Mouse (Mus musculus): Measurements from ENCODE around the gene Gldc. TPM values are rescaled to one million over a fixed set of nuclear protein-coding genes. Genes with fewer than 3 reads are reported as not detected.
"Not testable (repeated sequence)": the region's sequence is repeated elsewhere in the genome, so short reads cannot be mapped to it uniquely, and the experiment has no call there.

Gene Gldc
- 10.5 and 12.7 TPM in 2 replicates for total RNA-seq (2014; rRNA removed)
- polyA plus RNA-seq (2015; fragmentation: Nextera tagmentation; extraction: Ambion mirVana), result 6.0 and 8.2 TPM in 2 replicates

DNA sequence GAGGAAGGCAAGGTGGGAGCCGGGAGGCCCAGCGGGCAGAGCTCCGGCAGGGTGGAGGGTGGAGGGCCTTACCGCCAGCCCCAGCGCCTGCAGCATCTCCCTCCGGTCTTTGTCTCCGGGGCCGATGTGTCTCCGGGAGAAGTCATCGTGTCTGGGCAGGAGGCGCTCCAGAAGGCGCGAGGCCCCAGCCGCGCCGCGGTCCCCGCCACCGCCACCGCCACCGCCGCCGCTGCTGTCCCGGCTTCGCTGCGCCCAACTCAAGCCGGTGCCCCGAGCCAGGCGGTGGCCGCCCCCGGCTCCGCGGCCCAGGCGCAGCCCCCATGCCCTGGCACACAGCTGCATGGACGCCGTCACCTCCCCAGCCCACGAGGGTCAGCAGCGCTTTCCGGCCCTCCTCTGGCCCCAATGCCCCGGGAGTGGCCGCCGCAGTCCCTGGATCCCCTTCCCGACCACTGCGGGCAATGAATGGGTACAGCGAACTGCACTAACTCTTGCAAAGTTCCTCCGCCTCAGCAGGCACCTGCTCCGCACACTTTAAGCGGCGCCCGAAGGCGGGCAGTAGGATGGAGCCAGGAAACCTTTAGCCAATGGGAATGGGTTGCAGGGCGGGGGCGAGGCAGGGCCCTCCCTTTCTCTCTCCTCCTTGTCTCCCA lies at the start of gene Gldc:
TSS of gene Gldc (minus strand) at position 511 of the 653 bp plus-strand sequence.
- peak; percentile 67 for DNase-seq
- H3K27me3 ChIP-seq (ENCODE audit: insufficient read depth, low read length), result peaks cover 5% of the 10 kb centered on the region; the same call in 1 of the 2 replicates
- 0 out of 2 replicates have a peak, but pooled peaks cover 6% of the 10 kb centered on the region for H3K9me3 ChIP-seq (ENCODE audit: low read length)
- ATAC-seq, result peak; percentile 96
- TF ChIP-seq CTCF (IDR thresholded peaks at IDR 0.05; ENCODE audit: low read depth), result no peak
- H3K4me2 ChIP-seq (ENCODE audit: low read depth), result peak within 1 kb of the TSS; percentile 99
- H3K4me3 ChIP-seq (ENCODE audit: low read depth, low read length), result peak within 1 kb of the TSS; percentile 57
- 4% methylated on average over 50 of the region's 53 CpGs for WGBS
- no peaks in the 10 kb centered on the region for H3K4me1 ChIP-seq (ENCODE audit: insufficient read depth)
- H3K27ac ChIP-seq (ENCODE audit: low read depth, low read length), result peak within 1 kb of the TSS; percentile 54
- H3K36me3 ChIP-seq (ENCODE audit: insufficient read depth), result no peaks in the 10 kb centered on the region
- H3K9ac ChIP-seq, result peak within 1 kb of the TSS; percentile 53

DNA sequence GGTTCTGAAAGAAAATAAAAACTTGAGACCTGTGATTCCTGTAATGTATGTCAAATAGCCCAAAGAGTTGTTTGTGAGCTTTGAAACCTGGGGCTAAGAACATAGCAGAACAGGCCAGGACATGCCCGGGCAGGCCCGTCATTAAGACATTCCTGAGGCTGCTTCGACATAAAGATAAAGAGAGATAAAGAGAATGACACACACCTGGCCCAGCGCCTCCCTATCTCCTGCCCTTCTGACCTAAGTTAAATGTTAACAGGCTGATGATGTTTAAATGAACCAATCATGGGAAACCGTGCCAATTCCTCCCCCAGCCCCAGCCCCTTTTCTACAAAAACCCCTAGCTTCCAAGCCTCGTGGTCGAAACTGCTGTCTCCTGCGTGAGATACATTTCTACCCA lies 47.4 kb upstream of the Gldc start:
- not testable (repeated sequence) for H3K4me1 ChIP-seq (ENCODE audit: insufficient read depth); H3K4me2 ChIP-seq (ENCODE audit: low read depth); H3K27ac ChIP-seq (ENCODE audit: low read depth, low read length); H3K9ac ChIP-seq; H3K36me3 ChIP-seq (ENCODE audit: insufficient read depth); H3K27me3 ChIP-seq (ENCODE audit: insufficient read depth, low read length); DNase-seq; H3K4me3 ChIP-seq (ENCODE audit: low read depth, low read length); ATAC-seq; H3K9me3 ChIP-seq (ENCODE audit: low read length)
- WGBS, result 85% methylated on average over 8 of the region's 8 CpGs

GRCm38 (mm10) chr19:30217335-30217734 lies 42.1 kb upstream of the Gldc start:
- TF ChIP-seq CTCF (IDR thresholded peaks at IDR 0.05; ENCODE audit: low read depth), result peak; percentile 91

DNA sequence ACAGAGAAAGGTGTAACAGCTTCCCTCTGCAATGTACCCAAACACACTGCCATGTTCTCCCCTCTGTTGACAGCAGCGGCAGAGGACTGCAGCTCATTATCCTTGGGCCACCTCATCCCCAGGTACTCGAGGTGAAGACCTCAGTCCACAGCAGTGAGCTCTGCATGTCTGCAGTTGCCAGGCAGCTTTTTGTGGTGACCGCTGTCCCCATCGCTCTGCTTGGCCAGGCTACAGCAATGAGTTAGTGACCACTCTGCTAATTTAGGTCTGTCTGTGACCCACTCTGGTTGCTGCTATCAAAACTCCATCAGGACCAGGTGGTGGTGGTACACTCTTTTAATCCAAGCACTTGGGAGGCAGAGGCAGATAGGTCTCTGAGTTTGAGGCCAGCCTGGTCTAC lies 41.0 kb upstream of the Gldc start:
- no peak overlapping the region for H3K9ac ChIP-seq
- no peak for ATAC-seq
- no peaks in the 10 kb centered on the region for H3K27me3 ChIP-seq (ENCODE audit: insufficient read depth, low read length)
- no peak for TF ChIP-seq CTCF (IDR thresholded peaks at IDR 0.05; ENCODE audit: low read depth)
- H3K27ac ChIP-seq (ENCODE audit: low read depth, low read length), result no peak overlapping the region
- no peaks in the 10 kb centered on the region for H3K9me3 ChIP-seq (ENCODE audit: low read length)
- no peaks in the 10 kb centered on the region for H3K4me1 ChIP-seq (ENCODE audit: insufficient read depth)
- H3K4me3 ChIP-seq (ENCODE audit: low read depth, low read length), result no peak overlapping the region
- no peak for DNase-seq
- no peak overlapping the region for H3K4me2 ChIP-seq (ENCODE audit: low read depth)
- H3K36me3 ChIP-seq (ENCODE audit: insufficient read depth), result no peaks in the 10 kb centered on the region
- WGBS, result 83% methylated on average over 4 of the region's 4 CpGs

More at GRCm38 (mm10) chr19:30217335-30217734, 42.1 kb upstream of the Gldc start:
- peak; percentile 83 for ATAC-seq
- Histone ChIP-seq H3K27ac (ENCODE audit: low read depth, low read length) (no peak overlapping the region), H3K27me3 (ENCODE audit: insufficient read depth, low read length) (no peaks in the 10 kb centered on the region), H3K36me3 (ENCODE audit: insufficient read depth) (no peaks in the 10 kb centered on the region), H3K4me2 (ENCODE audit: low read depth) (no peak overlapping the region), H3K9ac (no peak overlapping the region), H3K4me1 (ENCODE audit: insufficient read depth) (no peaks in the 10 kb centered on the region), H3K4me3 (ENCODE audit: low read depth, low read length) (no peak overlapping the region), H3K9me3 (ENCODE audit: low read length) (no peaks in the 10 kb centered on the region)
- DNase-seq, result peak; percentile 79
- 25% methylated on average over 7 of the region's 7 CpGs for WGBS

DNA sequence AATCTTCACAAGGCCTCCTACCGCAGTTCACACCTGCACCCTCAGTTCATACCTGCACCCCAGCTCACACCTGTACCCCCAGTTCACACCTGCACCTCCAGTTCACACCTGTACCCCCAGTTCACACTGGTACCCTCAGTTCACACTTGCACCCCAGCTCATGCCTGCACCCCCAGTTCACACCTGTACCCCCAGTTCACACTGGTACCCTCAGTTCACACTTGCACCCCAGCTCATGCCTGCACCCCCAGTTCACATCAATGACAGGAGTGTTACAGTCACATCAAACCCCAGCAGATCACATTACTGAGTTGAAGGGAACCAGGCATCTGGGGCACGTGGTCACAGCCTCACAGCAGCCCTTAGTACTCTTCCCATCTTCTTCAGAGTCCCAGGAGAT lies 40.5 kb upstream of the Gldc start:
- not testable (repeated sequence) for H3K27me3 ChIP-seq (ENCODE audit: insufficient read depth, low read length); H3K9me3 ChIP-seq (ENCODE audit: low read length); H3K27ac ChIP-seq (ENCODE audit: low read depth, low read length); DNase-seq; H3K36me3 ChIP-seq (ENCODE audit: insufficient read depth); H3K4me3 ChIP-seq (ENCODE audit: low read depth, low read length); H3K4me1 ChIP-seq (ENCODE audit: insufficient read depth); H3K9ac ChIP-seq; ATAC-seq; H3K4me2 ChIP-seq (ENCODE audit: low read depth)
- 78% methylated on average over 2 of the region's 2 CpGs for WGBS

DNA sequence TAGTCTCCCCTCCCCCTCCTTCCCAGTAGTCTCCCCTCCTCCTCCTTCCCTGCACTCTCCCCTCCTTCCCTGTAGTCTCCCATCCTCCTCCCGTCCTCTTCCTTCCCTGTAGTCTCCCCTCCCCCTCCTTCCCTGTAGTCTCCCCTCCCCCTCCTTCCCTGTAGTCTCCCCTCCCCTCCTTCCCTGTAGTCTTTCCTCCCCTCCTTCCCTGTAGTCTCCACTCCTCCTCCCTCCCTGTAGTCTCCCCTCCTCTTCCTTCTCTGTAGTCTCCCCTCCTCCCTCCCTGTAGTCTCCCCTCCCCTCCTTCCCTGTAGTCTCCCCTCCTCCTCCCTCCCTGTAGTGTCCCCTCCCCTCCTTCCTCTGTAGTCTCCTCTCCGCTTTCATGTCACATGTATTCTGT lies 38.8 kb upstream of the Gldc start:
- H3K27me3 ChIP-seq (ENCODE audit: insufficient read depth, low read length), result no peaks in the 10 kb centered on the region
- ATAC-seq (no peak), DNase-seq (no peak)
- H3K27ac ChIP-seq (ENCODE audit: low read depth, low read length), result no peak overlapping the region
- no peaks in the 10 kb centered on the region for H3K36me3 ChIP-seq (ENCODE audit: insufficient read depth)
- H3K4me3 ChIP-seq (ENCODE audit: low read depth, low read length), result no peak overlapping the region
- no peaks in the 10 kb centered on the region for H3K9me3 ChIP-seq (ENCODE audit: low read length)
- WGBS, result 29% methylated on average over 2 of the region's 2 CpGs
- H3K4me2 ChIP-seq (ENCODE audit: low read depth), result no peak overlapping the region
- TF ChIP-seq CTCF (IDR thresholded peaks at IDR 0.05; ENCODE audit: low read depth), result no peak
- no peaks in the 10 kb centered on the region for H3K4me1 ChIP-seq (ENCODE audit: insufficient read depth)
- H3K9ac ChIP-seq, result no peak overlapping the region

DNA sequence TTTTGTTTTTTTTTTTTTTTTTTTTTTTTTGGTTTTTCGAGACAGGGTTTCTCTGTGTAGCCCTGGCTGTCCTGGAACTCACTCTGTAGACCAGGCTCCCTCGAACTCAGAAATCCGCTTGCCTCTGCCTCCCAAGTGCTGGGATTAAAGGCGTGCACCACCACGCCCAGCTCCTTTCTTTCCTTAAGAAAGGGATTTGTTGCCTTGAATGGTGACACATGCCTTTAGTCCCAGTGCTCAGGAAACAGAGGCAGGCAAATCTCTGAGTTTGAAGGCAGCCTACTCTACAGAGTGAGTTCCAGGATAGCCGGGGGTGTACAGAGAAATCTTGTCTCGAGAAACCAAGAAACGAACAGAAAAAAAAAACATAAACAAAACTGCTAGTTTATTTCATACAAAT lies 33.8 kb upstream of the Gldc start:
- not testable (repeated sequence) for H3K36me3 ChIP-seq (ENCODE audit: insufficient read depth); H3K27ac ChIP-seq (ENCODE audit: low read depth, low read length); H3K4me2 ChIP-seq (ENCODE audit: low read depth); H3K4me1 ChIP-seq (ENCODE audit: insufficient read depth); ATAC-seq; H3K9me3 ChIP-seq (ENCODE audit: low read length); H3K27me3 ChIP-seq (ENCODE audit: insufficient read depth, low read length); DNase-seq; H3K4me3 ChIP-seq (ENCODE audit: low read depth, low read length); H3K9ac ChIP-seq
- WGBS, result 83% methylated on average over 8 of the region's 8 CpGs
